In the genomic region with DNA sequence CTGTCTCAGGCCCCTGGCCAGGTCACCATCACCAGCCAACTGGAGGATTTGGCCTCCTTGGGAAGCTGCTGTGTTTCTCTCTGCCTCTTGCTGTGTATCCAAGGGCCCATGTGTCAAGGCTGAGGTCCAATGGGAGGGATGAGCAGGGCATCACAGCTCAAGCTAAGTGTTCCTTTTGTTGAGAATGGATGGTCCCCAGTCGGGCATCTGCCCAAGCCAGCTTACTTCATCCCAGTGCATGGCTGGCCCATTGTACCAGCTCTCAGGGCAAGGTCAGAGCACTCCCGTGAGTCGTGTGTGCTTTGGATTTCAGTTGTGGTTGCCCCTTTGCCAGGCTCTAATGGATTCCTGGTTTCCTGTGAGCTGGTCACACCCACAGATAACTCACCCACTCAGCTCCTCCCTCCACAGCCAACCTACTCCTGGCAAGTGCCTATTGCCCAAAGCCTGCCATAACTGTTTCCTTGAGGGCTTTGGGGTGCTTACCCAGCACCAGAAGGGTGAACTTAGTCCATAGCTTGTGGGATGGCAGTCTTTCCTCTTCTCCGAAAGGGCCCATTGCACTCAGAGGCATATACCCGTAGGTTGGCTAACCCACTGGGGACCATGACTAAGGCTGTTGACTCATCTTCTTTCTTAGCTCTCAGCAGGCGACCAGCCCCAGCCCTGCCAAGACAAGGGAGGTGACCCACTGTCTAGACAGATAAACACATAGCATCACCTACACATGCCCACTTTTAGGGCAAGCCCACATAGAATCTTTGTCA, we compare ENCODE assay signal across 22 mouse cellular contexts. TPM values are rescaled to one million over a fixed set of nuclear protein-coding genes. Genes with fewer than 3 reads are reported as not detected.
DNase-seq lines count a peak whose midpoint lies in the region; ATAC-seq and TF ChIP-seq lines count a peak whose summit lies in the region.
"Had no signal": no experiment of that assay in that cellular context is flagged by ENCODE, and none has a peak within 500 bp of the region (broad histone marks: within the 10 kb centered on the region; RNA-seq: fewer than 3 reads in every experiment).

No protein-coding gene starts in this region.

- H3K36me3 ChIP-seq in liver, embryonic 13.5 days, result peaks cover 73% of the 10 kb centered on the region
- H3K36me3 ChIP-seq in liver, embryonic 11.5 days (ENCODE audit: control insufficient read depth, insufficient read depth, low read length), result peaks cover 14% of the 10 kb centered on the region; the same call in 1 of the 2 replicates
- no peaks in the 10 kb centered on the region for H3K36me3 ChIP-seq in myocyte (ENCODE audit: control insufficient read depth, insufficient read depth)
- H3K36me3 ChIP-seq: hindbrain, embryonic 15.5 days had no signal

- no peak overlapping the region for H3K9ac ChIP-seq in liver, embryonic 13.5 days
- no peak overlapping the region for H3K9ac ChIP-seq in liver, embryonic 11.5 days (ENCODE audit: low read depth, low read length)
- H3K9ac ChIP-seq: embryonic facial prominence, embryonic 15.5 days; forebrain, embryonic 13.5 days; heart, embryonic 12.5 days; hindbrain, embryonic 15.5 days; liver, embryonic 14.5 days; neural tube, embryonic 12.5 days had no signal

- peak; percentile 48 to 52 for DNase-seq in adrenal gland, postnatal 36 days
- no peak for DNase-seq in adrenal gland, postnatal 4 days (ENCODE audit: low spot score in 2 of 2)
- DNase-seq in liver, embryonic 13.5 days, result no peak
- DNase-seq in liver, embryonic 11.5 days (ENCODE audit: low spot score), result no peak
- peak; percentile 83 for DNase-seq in brain, adult 2 months (ENCODE audit: low read depth, low spot score)
- DNase-seq in kidney, postnatal 10 days, result no peak
- no peak for DNase-seq in lung, adult 2 months
- DNase-seq: adrenal gland, postnatal 14 days; B cell, adult 2 months; cerebellum, adult 9-11 months; embryo, embryonic 11 days; left cerebral cortex, postnatal 4 days; lung, postnatal 10 days had no signal

- H3K4me2 ChIP-seq in liver, embryonic 13.5 days, result no peak overlapping the region
- H3K4me2 ChIP-seq in liver, embryonic 11.5 days, result no peak overlapping the region
- peak overlapping the region; percentile 65 for H3K4me2 ChIP-seq in myocyte (ENCODE audit: low read depth)
- H3K4me2 ChIP-seq: embryonic facial prominence, embryonic 15.5 days; forebrain, embryonic 13.5 days; heart, embryonic 12.5 days; hindbrain, embryonic 15.5 days; neural tube, embryonic 12.5 days had no signal

- WGBS in liver, embryonic 13.5 days (ENCODE audit: insufficient replicate concordance), result 58% methylated on average over 6 of the region's 6 CpGs
- 78% methylated on average over 6 of the region's 6 CpGs for WGBS in liver, embryonic 11.5 days
- WGBS in lung, adult 2 months, result 73% methylated on average over 6 of the region's 6 CpGs

- TF ChIP-seq CTCF in lung, adult 2 months (IDR thresholded peaks at IDR 0.05; ENCODE audit: insufficient read depth, low read length), result no peak

- no peak for ATAC-seq in liver, embryonic 13.5 days (ENCODE audit: low read depth)
- ATAC-seq in liver, embryonic 11.5 days (replicated peaks; ENCODE audit: low FRiP score), result no peak
- ATAC-seq: forebrain, embryonic 13.5 days; intestine, postnatal 0 days had no signal

- peaks cover 22% of the 10 kb centered on the region for H3K4me1 ChIP-seq in liver, embryonic 13.5 days (replicated peaks)
- no peaks in the 10 kb centered on the region; the same call in 1 of the 2 replicates for H3K4me1 ChIP-seq in liver, embryonic 11.5 days (replicated peaks; ENCODE audit: control insufficient read depth, insufficient read depth, low read length)
- no peaks in the 10 kb centered on the region for H3K4me1 ChIP-seq in lung, adult 2 months (ENCODE audit: control insufficient read depth, insufficient read depth, low read length)
- H3K4me1 ChIP-seq: embryonic facial prominence, embryonic 15.5 days; forebrain, embryonic 13.5 days; hindbrain, embryonic 15.5 days; neural tube, embryonic 12.5 days had no signal

- peak overlapping the region; percentile 2 for H3K27ac ChIP-seq in liver, embryonic 13.5 days
- no peak overlapping the region for H3K27ac ChIP-seq in liver, embryonic 11.5 days (ENCODE audit: low read depth, low read length)
- H3K27ac ChIP-seq: embryonic facial prominence, embryonic 15.5 days; forebrain, embryonic 13.5 days; hindbrain, embryonic 15.5 days; kidney, postnatal 0 days; liver, embryonic 14.5 days; neural tube, embryonic 12.5 days had no signal

- TF ChIP-seq POLR2A in myocyte (IDR thresholded peaks at IDR 0.05; ENCODE audit: insufficient read length, low read depth), result no peak
- no peak for TF ChIP-seq POLR2A in lung, adult 2 months (IDR thresholded peaks at IDR 0.05; ENCODE audit: borderline replicate concordance, extremely low read depth, low read depth, low read length)

- no peak overlapping the region for H3ac ChIP-seq in myocyte (ENCODE audit: control insufficient read depth, insufficient read length)

- no peaks in the 10 kb centered on the region for H3K9me3 ChIP-seq in liver, embryonic 13.5 days (replicated peaks)
- no peaks in the 10 kb centered on the region for H3K9me3 ChIP-seq in liver, embryonic 11.5 days (ENCODE audit: control insufficient read depth, low read length)
- H3K9me3 ChIP-seq: embryonic facial prominence, embryonic 15.5 days; forebrain, embryonic 13.5 days; heart, embryonic 12.5 days; hindbrain, embryonic 15.5 days; neural tube, embryonic 12.5 days had no signal

- H3K79me2 ChIP-seq in myocyte (ENCODE audit: control insufficient read depth, insufficient read depth), result no peaks in the 10 kb centered on the region

- no peak overlapping the region for H3K4me3 ChIP-seq in liver, embryonic 13.5 days (replicated peaks)
- H3K4me3 ChIP-seq in liver, embryonic 11.5 days (ENCODE audit: low read depth, low read length), result no peak overlapping the region
- no peak overlapping the region for H3K4me3 ChIP-seq in myocyte
- H3K4me3 ChIP-seq in lung, adult 2 months (replicated peaks; ENCODE audit: extremely low read depth, low read depth, low read length), result no peak overlapping the region
- H3K4me3 ChIP-seq: embryonic facial prominence, embryonic 15.5 days; forebrain, embryonic 13.5 days; heart, embryonic 12.5 days; hindbrain, embryonic 15.5 days; neural tube, embryonic 12.5 days had no signal

- no peaks in the 10 kb centered on the region for H3K27me3 ChIP-seq in liver, embryonic 13.5 days
- no peaks in the 10 kb centered on the region for H3K27me3 ChIP-seq in liver, embryonic 11.5 days (replicated peaks; ENCODE audit: control insufficient read depth, insufficient read depth, low read length)
- no peaks in the 10 kb centered on the region for H3K27me3 ChIP-seq in myocyte (ENCODE audit: control insufficient read depth, insufficient read depth, insufficient read length)
- H3K27me3 ChIP-seq: embryonic facial prominence, embryonic 15.5 days; forebrain, embryonic 13.5 days; heart, embryonic 12.5 days; hindbrain, embryonic 15.5 days; neural tube, embryonic 12.5 days had no signal

TF ChIP-seq in myocyte, 11 proteins besides CTCF, POLR2A, EP300 and RAD21:
- TF ChIP-seq USF1 (IDR thresholded peaks at IDR 0.05; ENCODE audit: low read depth) (no peak), TCF3 (IDR thresholded peaks at IDR 0.05; ENCODE audit: insufficient read length, low read depth) (no peak), CEBPB (IDR thresholded peaks at IDR 0.05; ENCODE audit: insufficient read depth, poor library complexity, severe bottlenecking) (0 out of 2 replicates have a peak, but pooled peaks have one; percentile 39)

RNA-seq across cellular contexts. Expression of a gene that starts 8.4 kb away (rescaled TPM):
- total RNA-seq in adrenal gland, postnatal 36 days (2021), result under 1 TPM; 0.26 to 0.36 TPM
- under 1 TPM; 0.20 to 0.22 TPM for total RNA-seq in adrenal gland, postnatal 4 days (2021)
- not detected in 2 replicates for polyA plus RNA-seq in liver, embryonic 13.5 days (2015; fragmentation: Nextera tagmentation; extraction: Ambion mirVana)
- polyA plus RNA-seq in liver, embryonic 11.5 days (2014; fragmentation: Nextera tagmentation; extraction: Ambion mirVana), result 0.19 TPM in 1 of 2 replicates, not detected in the other
- 0.24 TPM for polyA plus RNA-seq in myocyte (2012; fragmentation: generic; extraction: Trizol)
- polyA plus RNA-seq in lung, adult 2 months (2012; rRNA removed), result 0.15 and 0.50 TPM in 2 replicates
- total RNA-seq: adrenal gland, postnatal 14 days; left cerebral cortex, postnatal 4 days had no signal
- polyA plus RNA-seq: forebrain, embryonic 13.5 days; liver, embryonic 14.5 days had no signal

RNA-seq across cellular contexts. Expression of a gene that starts 11.3 kb away (rescaled TPM):
- total RNA-seq in adrenal gland, postnatal 36 days (2021), result 10 to 100 TPM; 66.8 to 76.5 TPM
- 10 to 100 TPM; 73.9 to 84.8 TPM for total RNA-seq in adrenal gland, postnatal 4 days (2021)
- polyA plus RNA-seq in liver, embryonic 13.5 days (2015; fragmentation: Nextera tagmentation; extraction: Ambion mirVana), result 30.2 and 30.5 TPM in 2 replicates
- 54.6 and 55.2 TPM in 2 replicates for polyA plus RNA-seq in liver, embryonic 11.5 days (2014; fragmentation: Nextera tagmentation; extraction: Ambion mirVana)
- polyA plus RNA-seq in myocyte (2012; fragmentation: generic; extraction: Trizol), result 37.7 TPM
- polyA plus RNA-seq in lung, adult 2 months (2012; rRNA removed), result 36.0 and 38.5 TPM in 2 replicates

RNA-seq across cellular contexts. Expression of a gene that starts 12.8 kb away (rescaled TPM):
- 1 to 10 TPM in 1 of 2 experiments, under 1 TPM in 1; 0.99 to 1.6 TPM for total RNA-seq in adrenal gland, postnatal 36 days (2021)
- total RNA-seq in adrenal gland, postnatal 4 days (2021), result under 1 TPM; 0.42 to 0.62 TPM
- polyA plus RNA-seq in liver, embryonic 13.5 days (2015; fragmentation: Nextera tagmentation; extraction: Ambion mirVana), result 0.56 and 0.60 TPM in 2 replicates
- polyA plus RNA-seq in liver, embryonic 11.5 days (2014; fragmentation: Nextera tagmentation; extraction: Ambion mirVana), result 0.75 and 1.0 TPM in 2 replicates
- polyA plus RNA-seq in myocyte (2012; fragmentation: generic; extraction: Trizol), result 4.0 TPM
- polyA plus RNA-seq in lung, adult 2 months (2012; rRNA removed), result 2.0 and 9.7 TPM in 2 replicates

RNA-seq across cellular contexts. Expression of a gene that starts 18.6 kb away (rescaled TPM):
- 10 to 100 TPM; 36.5 to 44.0 TPM for total RNA-seq in adrenal gland, postnatal 36 days (2021)
- total RNA-seq in adrenal gland, postnatal 4 days (2021), result 10 to 100 TPM; 42.6 to 43.9 TPM
- 10.9 and 11.3 TPM in 2 replicates for polyA plus RNA-seq in liver, embryonic 13.5 days (2015; fragmentation: Nextera tagmentation; extraction: Ambion mirVana)
- 25.2 and 25.9 TPM in 2 replicates for polyA plus RNA-seq in liver, embryonic 11.5 days (2014; fragmentation: Nextera tagmentation; extraction: Ambion mirVana)
- 30.0 TPM for polyA plus RNA-seq in myocyte (2012; fragmentation: generic; extraction: Trizol)
- 47.0 and 71.4 TPM in 2 replicates for polyA plus RNA-seq in lung, adult 2 months (2012; rRNA removed)

RNA-seq across cellular contexts. Expression of a gene that starts 18.9 kb away (rescaled TPM):
- 10 to 100 TPM; 44.4 to 62.2 TPM for total RNA-seq in adrenal gland, postnatal 36 days (2021)
- 10 to 100 TPM; 60.8 to 70.1 TPM for total RNA-seq in adrenal gland, postnatal 4 days (2021)
- 9.0 and 10.8 TPM in 2 replicates for polyA plus RNA-seq in liver, embryonic 13.5 days (2015; fragmentation: Nextera tagmentation; extraction: Ambion mirVana)
- polyA plus RNA-seq in liver, embryonic 11.5 days (2014; fragmentation: Nextera tagmentation; extraction: Ambion mirVana), result 20.5 and 22.4 TPM in 2 replicates
- polyA plus RNA-seq in myocyte (2012; fragmentation: generic; extraction: Trizol), result 96.4 TPM
- 84.6 and 86.8 TPM in 2 replicates for polyA plus RNA-seq in lung, adult 2 months (2012; rRNA removed)

Comparison
In these comparisons a context has a peak if more than half of its experiments do, and no peak if none do; other contexts are left out.
1. DNase-seq: peak in adrenal gland, postnatal 36 days (2 of 2) and brain, adult 2 months (single experiment); none in adrenal gland, postnatal 4 days (0 of 2), liver, embryonic 13.5 days (single experiment), liver, embryonic 11.5 days (single experiment), kidney, postnatal 10 days (single experiment) and lung, adult 2 months (single experiment).